Mouse (Mus musculus): Measurements from ENCODE around the gene 1700093K21Rik. TPM values are rescaled to one million over a fixed set of nuclear protein-coding genes. Genes with fewer than 3 reads are reported as not detected.
A peak's percentile ranks its signal among the peaks of the same experiment; 100 is the strongest.

Gene 1700093K21Rik
- polyA plus RNA-seq, 1 experiment from 2014 or later, result not detected

DNA sequence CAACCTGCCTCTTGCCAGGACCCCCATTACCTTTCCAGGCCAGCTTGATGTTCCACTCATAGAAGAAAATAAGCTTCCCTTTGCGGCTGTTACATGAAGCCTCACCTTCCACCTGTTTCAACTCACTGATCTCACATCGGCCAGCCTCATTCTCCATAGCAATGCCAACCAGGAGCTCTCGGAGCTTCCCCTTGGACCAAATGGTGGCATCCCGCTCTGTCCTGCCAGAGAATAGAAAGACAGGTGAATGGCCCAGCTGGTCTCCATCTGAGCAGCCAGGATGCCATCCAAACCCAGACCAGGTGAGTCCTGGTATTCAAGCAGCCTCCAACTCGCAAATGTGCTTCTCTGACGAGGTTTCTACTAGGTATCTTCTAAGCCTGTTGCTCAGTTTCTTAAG is 24.3 kb downstream of the 1700093K21Rik start:
- Histone ChIP-seq H3K4me1 (replicated peaks) (peaks cover 16% of the 10 kb centered on the region), H3K9me3 (no peaks in the 10 kb centered on the region), H3K4me3 (replicated peaks) (peak overlapping the region; percentile 90), H3K36me3 (peaks cover 15% of the 10 kb centered on the region), H3K27ac (no peak overlapping the region), H3K4me2 (replicated peaks) (peak overlapping the region; percentile 85), H3K9ac (peak overlapping the region; percentile 92), H3K27me3 (replicated peaks) (no peaks in the 10 kb centered on the region)
- WGBS, result 40% methylated on average over 6 of the region's 6 CpGs
- ATAC-seq, result no peak

DNA sequence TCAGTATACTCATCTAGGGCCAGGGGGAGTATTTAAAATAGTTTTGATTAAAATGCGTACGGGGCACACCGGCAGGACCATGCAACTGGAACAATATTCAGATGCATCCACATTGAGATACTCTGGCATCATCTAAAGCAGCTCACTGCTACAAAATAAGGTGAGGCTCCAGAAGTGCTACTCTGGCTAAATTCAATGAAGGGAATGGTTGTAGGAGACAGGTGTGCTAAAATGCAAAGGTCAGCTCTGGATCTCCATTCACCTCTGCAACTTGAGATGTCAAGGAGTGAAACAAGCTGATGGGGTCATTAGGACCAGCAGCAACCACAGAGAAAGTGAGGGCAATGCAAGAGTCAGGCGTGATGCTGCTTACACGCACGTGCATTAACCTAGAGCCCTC is 25.7 kb downstream of the 1700093K21Rik start:
- Histone ChIP-seq H3K27me3 (replicated peaks) (no peaks in the 10 kb centered on the region), H3K4me2 (replicated peaks) (no peak overlapping the region; the same call in 1 of the 2 replicates), H3K4me1 (replicated peaks) (peaks cover 16% of the 10 kb centered on the region), H3K27ac (no peak overlapping the region), H3K4me3 (replicated peaks) (no peak overlapping the region), H3K9ac (no peak overlapping the region), H3K9me3 (no peaks in the 10 kb centered on the region), H3K36me3 (peaks cover 29% of the 10 kb centered on the region)
- ATAC-seq, result no peak
- 83% methylated on average over 6 of the region's 6 CpGs for WGBS

DNA sequence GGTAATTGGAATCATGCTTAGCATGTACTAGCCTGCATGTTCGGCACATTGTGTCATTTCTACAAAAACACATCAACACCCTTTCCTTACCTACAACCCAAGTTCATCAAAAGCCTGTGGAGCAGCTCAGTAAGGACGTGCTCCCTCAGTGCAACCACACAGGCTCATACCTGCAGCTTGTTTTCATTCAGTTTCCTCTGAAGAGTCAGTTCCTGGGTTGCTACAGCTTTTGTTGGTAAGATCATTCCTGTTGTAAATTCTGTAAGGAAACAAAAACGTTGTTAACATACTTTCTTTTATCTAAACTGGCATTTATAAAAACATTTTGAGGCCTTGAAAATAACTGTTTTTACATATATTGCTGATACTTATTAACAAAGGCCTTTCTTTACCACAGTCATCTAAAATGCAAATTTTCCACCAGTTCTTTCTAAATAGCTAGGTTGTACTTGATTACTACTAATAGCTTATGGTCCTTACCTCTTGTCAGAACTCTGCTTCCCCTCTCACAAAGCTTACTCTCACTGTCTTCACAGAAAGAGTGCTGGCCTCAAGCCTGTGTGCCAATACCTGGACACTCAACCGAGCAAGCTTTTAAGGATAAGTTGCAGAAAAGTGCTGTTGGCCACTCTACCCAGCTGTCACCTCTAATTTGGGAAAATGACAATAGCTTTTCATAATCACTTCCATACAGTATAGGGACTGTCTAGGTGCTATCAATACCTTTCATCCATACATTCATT is 28.7 kb downstream of the 1700093K21Rik start:
- peaks cover 40% of the 10 kb centered on the region for H3K36me3 ChIP-seq

DNA sequence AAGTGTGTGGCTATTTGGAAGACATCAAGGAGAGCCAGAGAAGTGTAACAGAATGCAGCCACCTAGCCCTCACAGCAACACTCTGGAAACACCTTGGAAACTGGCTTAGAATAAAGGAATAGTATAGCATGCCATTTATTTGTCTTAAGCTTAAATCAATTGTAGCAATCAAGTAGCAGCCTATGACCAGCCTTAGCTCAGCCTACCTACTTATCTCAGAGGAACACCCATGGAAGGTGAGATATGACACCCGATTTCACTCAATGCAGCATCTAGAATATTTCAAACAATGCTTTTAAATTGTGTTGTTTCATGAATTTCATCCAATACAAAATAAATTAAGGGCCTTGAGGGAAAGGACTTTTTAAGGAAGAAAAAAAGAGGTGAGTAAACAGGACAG is 31.0 kb downstream of the 1700093K21Rik start:
- H3K27ac ChIP-seq, result no peak overlapping the region
- H3K4me2 ChIP-seq (replicated peaks), result no peak overlapping the region
- H3K4me3 ChIP-seq (replicated peaks), result no peak overlapping the region
- no peak for ATAC-seq
- 90% methylated on average over 1 of the region's 1 CpGs for WGBS
- no peaks in the 10 kb centered on the region for H3K27me3 ChIP-seq (replicated peaks)
- no peaks in the 10 kb centered on the region for H3K4me1 ChIP-seq (replicated peaks)
- peaks cover 44% of the 10 kb centered on the region for H3K36me3 ChIP-seq
- no peaks in the 10 kb centered on the region for H3K9me3 ChIP-seq
- no peak overlapping the region for H3K9ac ChIP-seq

More for the DNA sequence above, 28.7 kb downstream of the 1700093K21Rik start:
- no peak overlapping the region for H3K27ac ChIP-seq
- H3K9ac ChIP-seq, result no peak overlapping the region
- peaks cover 16% of the 10 kb centered on the region for H3K4me1 ChIP-seq (replicated peaks)
- no peak for ATAC-seq
- H3K27me3 ChIP-seq (replicated peaks), result no peaks in the 10 kb centered on the region
- WGBS, result 89% methylated on average over 4 of the region's 4 CpGs
- no peak overlapping the region for H3K4me3 ChIP-seq (replicated peaks)
- H3K4me2 ChIP-seq (replicated peaks), result no peak overlapping the region
- H3K9me3 ChIP-seq, result no peaks in the 10 kb centered on the region

Other genes with a start within 250 kb of the 1700093K21Rik start
- gene Usp34, start 214.3 kb downstream of the 1700093K21Rik start, polyA plus RNA-seq (2015; fragmentation: Nextera tagmentation; extraction: Ambion mirVana), result 20.3 and 22.4 TPM in 2 replicates
- gene Ahsa2, start 23.1 kb downstream of the 1700093K21Rik start, polyA plus RNA-seq (2015; fragmentation: Nextera tagmentation; extraction: Ambion mirVana), result 62.1 and 68.1 TPM in 2 replicates
- 24.6 and 28.4 TPM in 2 replicates for gene 0610010F05Rik, start 112.5 kb upstream of the 1700093K21Rik start, polyA plus RNA-seq (2015; fragmentation: Nextera tagmentation; extraction: Ambion mirVana)
- 20.1 and 24.2 TPM in 2 replicates for gene Pus10, start 144.5 kb upstream of the 1700093K21Rik start, polyA plus RNA-seq (2015; fragmentation: Nextera tagmentation; extraction: Ambion mirVana)
- 31.1 and 38.0 TPM in 2 replicates for gene Pex13, start 144.8 kb upstream of the 1700093K21Rik start, polyA plus RNA-seq (2015; fragmentation: Nextera tagmentation; extraction: Ambion mirVana)
- 0.73 and 0.80 TPM in 2 replicates for gene Rel, start 249.8 kb upstream of the 1700093K21Rik start, polyA plus RNA-seq (2015; fragmentation: Nextera tagmentation; extraction: Ambion mirVana)

All from intestine, embryonic 15.5 days (tissue).